Mouse (Mus musculus) c-Kit-positive CD71-positive TER-119-positive erythroid progenitor cells, embryonic 14.5 days (primary cell): ENCODE results near the gene Lif.
A peak's percentile ranks its signal among the peaks of the same experiment; 100 is the strongest.

Experiments used
- DNase-seq: peaks from one replicate; pipeline ENCODE4 v3.0.0-alpha.2; 2013; ENCODE audit warnings: low spot score

Lif gene

GRCm38 (mm10) chr11:4262847-4263246 is 5.5 kb downstream of the Lif start:
- no peak for DNase-seq

- no peak for DNase-seq
Observed at GRCm38 (mm10) chr11:4263296-4263695, 5.9 kb downstream of the Lif start.

GRCm38 (mm10) chr11:4264066-4264465 is 6.7 kb downstream of the Lif start:
- no peak for DNase-seq

- DNase-seq: no peak
Observed at GRCm38 (mm10) chr11:4266271-4267201, 9.2 kb downstream of the Lif start.

GRCm38 (mm10) chr11:4267202-4267578 is 9.8 kb downstream of the Lif start:
- no peak for DNase-seq

- DNase-seq: no peak
Observed at GRCm38 (mm10) chr11:4268500-4268899, 11.1 kb downstream of the Lif start.

- DNase-seq: no peak
Observed at GRCm38 (mm10) chr11:4270744-4271459, 13.5 kb downstream of the Lif start.

GRCm38 (mm10) chr11:4271544-4271943 is 14.2 kb downstream of the Lif start:
- no peak for DNase-seq

- DNase-seq: no peak
Observed at GRCm38 (mm10) chr11:4276411-4276861, 19.1 kb downstream of the Lif start.

GRCm38 (mm10) chr11:4279909-4280308 is 22.6 kb downstream of the Lif start:
- no peak for DNase-seq

GRCm38 (mm10) chr11:4281852-4282251 is 24.5 kb downstream of the Lif start:
- DNase-seq: no peak

- DNase-seq: no peak
Observed at GRCm38 (mm10) chr11:4283627-4284026, 26.3 kb downstream of the Lif start.

- DNase-seq: no peak
Observed at GRCm38 (mm10) chr11:4289280-4289679, 31.9 kb downstream of the Lif start.

- DNase-seq: no peak
Observed at GRCm38 (mm10) chr11:4291639-4292038, 34.3 kb downstream of the Lif start.

- DNase-seq: peak; percentile 57
Observed at GRCm38 (mm10) chr11:4292224-4292887, 35.0 kb downstream of the Lif start.

GRCm38 (mm10) chr11:4292888-4293247 is 35.5 kb downstream of the Lif start:
- DNase-seq: no peak

- no peak for DNase-seq
Observed at GRCm38 (mm10) chr11:4293481-4293880, 36.1 kb downstream of the Lif start.

GRCm38 (mm10) chr11:4294047-4294446 is 36.7 kb downstream of the Lif start:
- no peak for DNase-seq

GRCm38 (mm10) chr11:4294495-4295351 is 37.4 kb downstream of the Lif start:
- DNase-seq: no peak

GRCm38 (mm10) chr11:4296610-4297275 is 39.4 kb downstream of the Lif start:
- DNase-seq: no peak

GRCm38 (mm10) chr11:4297753-4298152 is 40.4 kb downstream of the Lif start:
- no peak for DNase-seq
